Mouse (Mus musculus): ENCODE data around the gene Fam53b.

The Fam53b gene

DNA sequence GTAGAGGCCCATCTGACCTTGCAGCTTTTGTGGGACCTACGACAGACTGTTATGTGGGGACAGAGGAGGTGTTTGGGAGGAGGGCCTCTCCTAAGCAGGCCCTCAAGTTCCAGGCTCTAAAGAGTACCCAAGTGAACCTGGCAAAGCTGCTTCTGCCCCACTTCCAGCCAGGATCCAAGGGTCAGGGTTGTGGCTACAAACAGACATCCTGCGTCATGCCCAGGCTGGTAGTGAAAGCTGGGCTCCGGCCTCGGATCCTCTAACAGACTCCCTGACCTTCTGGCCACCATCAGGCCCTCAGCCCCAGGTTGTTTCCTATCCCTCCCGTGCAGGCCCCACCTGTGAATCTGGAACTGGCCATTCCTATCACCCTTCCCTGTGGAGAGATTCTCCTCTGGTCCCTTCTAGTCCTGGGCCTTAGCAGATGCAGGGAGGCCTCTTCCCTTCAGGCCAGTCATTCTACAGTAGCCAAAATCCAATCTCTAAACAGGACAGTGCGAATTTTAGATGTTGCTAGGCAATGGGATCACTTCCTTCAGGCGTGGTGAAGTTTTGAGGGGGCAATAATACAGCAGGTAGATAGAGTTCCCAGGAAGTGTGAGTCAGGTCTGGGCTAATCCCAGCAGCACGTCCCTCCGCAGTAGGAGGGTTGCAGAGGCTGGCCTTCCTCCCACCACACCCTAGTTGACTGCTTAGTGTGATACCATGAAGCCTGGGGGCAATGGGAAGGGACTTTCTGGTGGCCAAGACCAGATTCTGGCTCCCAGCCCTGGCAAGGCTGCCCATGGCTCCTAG is 110.0 kb downstream of the Fam53b start:
- DNase-seq: no peak

DNA sequence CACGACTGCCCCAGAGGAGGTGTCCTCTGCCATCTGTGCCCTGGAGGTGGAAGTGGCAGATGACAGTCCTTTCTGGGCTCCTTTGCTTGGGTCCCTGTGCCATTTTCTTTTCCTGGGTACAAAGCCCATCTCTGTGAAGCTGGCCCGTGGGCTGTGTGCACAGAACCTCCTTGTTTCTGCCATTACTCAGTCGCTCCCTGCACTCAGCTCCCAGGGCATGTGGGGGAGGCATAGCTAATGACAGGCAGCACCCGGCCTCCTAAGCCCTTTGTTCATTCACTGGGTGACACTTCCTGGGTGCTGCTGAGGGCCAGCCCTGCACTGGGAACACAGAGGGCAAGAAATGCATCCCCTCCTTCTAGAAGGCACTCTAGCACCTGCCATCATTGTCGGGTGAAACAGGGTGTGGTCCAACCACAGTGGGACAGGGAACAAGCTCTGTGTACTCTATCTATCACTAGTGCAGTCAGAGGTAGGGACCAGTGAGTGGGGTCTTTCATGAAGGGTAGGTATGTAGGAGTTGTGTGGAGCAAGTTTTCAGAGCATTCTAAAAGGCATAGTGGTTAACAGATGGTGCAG is 111.1 kb downstream of the Fam53b start:
- no peak for DNase-seq

DNA sequence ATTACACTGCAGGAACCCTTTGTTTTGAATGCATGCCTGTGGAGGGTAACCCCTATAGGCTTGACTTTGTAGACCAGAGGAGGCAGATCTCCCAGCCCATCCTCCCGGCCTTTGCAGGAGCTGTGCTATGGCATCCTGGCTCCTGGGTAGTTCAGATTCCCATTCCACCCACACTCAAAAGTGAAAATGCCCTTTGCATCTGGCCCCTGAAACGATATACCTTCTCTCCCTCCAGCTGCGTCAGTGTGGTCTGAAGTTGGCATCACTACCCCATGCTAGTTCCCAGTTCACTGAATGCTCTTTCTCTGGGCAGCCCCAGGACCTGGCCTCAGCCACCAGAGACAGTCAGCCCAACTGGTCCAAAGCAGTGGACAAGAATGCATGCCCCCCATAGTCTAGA is 111.7 kb downstream of the Fam53b start:
- DNase-seq: no peak

DNA sequence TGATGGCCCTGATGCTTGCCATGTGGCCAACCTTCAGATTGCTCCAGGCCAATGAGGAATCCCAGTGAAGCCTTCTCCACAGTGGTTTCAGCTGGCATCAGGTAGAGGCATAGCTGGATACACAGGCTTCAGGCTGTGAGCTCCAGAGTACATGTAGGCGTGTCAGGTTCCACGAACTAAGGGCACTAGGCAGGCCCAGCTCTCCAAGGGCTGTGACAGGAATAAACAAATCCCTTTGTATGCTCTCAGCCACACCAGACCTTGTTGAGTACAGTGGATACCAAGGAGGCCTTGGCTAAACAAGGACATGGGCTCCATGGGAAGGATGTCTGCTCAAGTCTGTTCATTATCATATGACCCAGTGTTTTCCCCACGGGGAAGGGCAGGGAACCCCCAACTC is 112.3 kb downstream of the Fam53b start:
- no peak for DNase-seq

DNA sequence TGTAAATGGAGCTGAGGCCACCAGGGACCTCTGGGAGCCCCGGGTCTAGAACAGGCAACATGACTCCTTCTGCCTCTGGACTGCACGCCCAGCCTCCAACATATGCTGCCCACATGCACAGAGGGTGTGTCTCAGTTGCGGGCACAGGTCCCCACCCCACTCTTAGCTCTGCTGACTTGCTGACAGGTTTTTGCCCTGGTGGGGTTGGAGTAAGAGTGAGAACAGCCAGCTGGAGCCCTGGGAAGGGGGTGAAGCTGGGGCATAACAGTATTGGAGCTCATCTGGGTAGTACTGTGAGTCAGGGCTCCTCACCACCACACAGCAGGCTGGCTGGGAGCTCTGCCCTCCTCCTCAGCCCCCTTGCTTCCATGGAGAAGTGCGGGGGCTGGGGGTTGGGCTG is 113.6 kb downstream of the Fam53b start:
- no peak for DNase-seq

GRCm38 (mm10) chr7:132699639-132700038 is 114.0 kb downstream of the Fam53b start:
- DNase-seq: no peak

DNA sequence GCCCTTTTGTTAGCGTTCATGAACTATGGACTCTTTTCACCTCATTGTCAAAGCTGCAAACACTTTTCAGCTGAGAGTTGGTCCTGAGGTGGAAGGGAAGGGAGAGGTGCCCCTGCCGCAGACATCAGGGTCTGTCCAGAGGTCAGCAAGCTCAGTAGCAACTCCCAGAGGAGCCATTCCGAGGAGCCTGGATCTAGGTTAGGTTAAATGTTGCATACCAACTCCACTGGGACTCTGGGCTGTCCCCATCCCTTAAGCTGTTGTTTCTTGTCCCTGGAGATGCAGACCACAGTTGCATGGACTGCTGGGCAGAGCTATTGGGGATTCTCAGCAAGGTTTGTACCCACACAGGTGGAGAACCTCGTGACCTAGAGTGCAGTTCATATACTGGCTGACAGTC is 114.5 kb downstream of the Fam53b start:
- DNase-seq: no peak

DNA sequence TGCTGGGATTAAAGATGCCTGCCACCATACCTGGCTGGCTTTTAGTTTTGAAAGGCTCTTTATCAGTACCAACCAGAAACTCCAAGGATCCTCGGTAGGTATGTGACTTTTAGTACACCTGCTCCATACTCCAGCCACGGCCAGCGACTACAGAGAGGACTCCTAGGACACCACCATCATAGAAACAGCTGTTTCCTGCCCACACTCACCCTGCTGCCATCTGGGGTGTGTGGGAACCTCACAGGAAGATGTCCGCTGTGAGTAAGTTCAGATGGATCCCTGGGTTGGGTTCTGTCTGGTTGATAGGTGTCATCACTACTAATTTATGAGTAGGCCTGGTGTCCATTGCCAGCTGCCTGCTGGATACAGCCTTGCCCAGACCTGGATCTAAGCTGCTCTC is 114.9 kb downstream of the Fam53b start:
- DNase-seq: no peak

- no peak for DNase-seq
Measured at GRCm38 (mm10) chr7:132697258-132697796, 116.4 kb downstream of the Fam53b start.

DNA sequence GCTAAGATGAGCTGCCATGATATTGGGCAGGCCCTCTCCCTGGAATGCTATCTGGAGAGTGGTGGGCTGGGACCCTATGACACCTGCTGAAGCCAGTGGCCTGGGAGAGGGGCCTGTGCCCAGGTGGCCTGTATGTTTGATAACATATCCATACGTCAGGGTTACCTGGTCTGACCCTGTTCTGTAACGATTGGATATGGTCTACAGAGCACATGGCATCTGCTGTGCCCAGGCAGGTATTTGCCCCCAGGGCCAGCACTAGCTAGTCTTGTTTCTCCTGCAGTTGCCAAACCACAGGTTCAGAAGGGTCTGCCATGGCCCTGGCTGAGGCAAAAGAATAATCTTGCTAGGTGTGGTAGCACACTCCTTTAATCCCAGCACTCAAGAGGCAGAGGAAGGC is 120.1 kb downstream of the Fam53b start:
- DNase-seq: peak; percentile 73

DNA sequence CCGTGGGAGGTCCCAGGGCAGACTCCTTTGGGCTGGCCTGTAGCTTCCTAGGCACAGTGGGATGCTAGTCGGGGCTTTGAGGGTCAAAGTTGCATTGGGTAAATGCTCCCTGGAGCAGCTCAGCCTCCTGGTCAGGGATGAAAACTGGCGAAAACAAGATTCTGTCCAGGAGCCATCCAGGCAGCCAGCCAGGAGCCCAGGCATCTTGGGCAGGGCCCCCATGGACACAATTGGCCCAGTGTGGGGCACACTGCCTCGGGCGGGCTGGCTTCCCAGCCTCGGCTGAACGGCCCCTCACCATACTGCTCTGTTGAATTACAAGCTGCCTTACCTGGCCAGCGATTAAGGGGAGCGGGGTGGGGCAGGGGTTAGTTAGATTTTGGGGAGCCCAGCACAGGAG is 121.0 kb downstream of the Fam53b start:
- DNase-seq: peak; percentile 79

GRCm38 (mm10) chr7:132690716-132691472 is 122.8 kb downstream of the Fam53b start:
- DNase-seq: no peak

DNA sequence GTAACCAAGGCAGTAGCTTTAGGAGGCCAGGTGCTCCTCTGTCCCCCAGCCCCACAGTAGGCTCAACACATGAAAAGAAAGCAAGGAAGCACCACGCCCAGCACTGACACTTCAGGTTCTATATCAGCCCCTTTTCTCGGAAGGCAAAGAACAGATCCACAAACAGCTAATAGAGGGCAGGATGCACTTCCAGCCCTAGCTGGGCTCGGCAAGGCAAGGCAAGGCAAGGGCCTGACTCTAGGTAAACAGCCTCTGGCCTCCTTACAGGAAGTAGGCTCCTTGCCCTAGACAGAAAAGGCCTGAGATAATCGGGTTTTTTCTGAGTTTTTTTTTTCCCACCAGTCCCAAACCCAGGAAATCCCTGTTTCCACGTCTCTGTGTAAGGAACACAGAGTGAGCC is 124.0 kb downstream of the Fam53b start:
- DNase-seq: no peak

GRCm38 (mm10) chr7:132688721-132689120 is 125.0 kb downstream of the Fam53b start:
- DNase-seq: no peak

- DNase-seq: peak; percentile 55
Measured at GRCm38 (mm10) chr7:132687897-132688296, 125.8 kb downstream of the Fam53b start.

GRCm38 (mm10) chr7:132686515-132686914 is 127.2 kb downstream of the Fam53b start:
- DNase-seq: no peak

DNA sequence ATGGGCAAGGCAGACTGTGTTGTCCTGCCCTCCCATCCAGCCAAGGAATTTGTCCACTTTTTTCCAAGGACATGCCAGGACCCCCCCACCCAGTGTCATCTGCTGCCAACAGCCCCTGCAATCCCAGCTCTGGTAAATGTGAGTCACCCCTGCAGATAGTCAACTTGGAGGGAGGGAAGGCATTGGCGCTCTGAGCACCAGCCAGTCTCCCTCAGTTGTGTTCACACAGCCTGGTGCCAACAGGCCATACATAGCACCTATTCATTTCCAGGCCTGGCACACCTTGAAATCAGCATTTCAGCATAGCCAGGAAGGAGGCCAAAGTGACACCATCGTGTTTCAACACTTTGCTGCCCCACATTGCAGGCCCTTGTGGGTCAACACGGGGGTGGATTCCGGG is 129.8 kb downstream of the Fam53b start:
- DNase-seq: no peak

- DNase-seq: no peak
Measured at GRCm38 (mm10) chr7:132682901-132683300, 130.8 kb downstream of the Fam53b start.

DNA sequence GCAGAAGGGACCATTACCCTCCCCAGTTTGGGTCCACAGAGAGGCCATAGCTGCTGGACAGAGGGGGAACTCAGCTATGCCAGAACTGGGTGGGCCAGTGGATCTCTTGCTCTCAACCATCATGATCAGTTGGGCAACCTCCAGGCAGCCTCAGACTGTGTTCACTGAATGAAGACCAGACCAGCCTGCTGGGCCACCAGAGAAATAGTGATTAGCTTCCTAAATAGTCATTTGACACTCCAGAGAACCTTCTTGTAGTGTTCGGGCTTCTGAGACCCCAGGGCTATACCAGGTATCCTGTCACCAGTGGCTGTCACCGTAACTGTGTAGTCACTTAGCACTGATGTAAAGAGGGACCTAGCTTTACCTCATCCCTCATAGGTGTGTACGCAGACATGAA is 131.3 kb downstream of the Fam53b start:
- no peak for DNase-seq

GRCm38 (mm10) chr7:132681831-132682230 is 131.9 kb downstream of the Fam53b start:
- DNase-seq: no peak

DNA sequence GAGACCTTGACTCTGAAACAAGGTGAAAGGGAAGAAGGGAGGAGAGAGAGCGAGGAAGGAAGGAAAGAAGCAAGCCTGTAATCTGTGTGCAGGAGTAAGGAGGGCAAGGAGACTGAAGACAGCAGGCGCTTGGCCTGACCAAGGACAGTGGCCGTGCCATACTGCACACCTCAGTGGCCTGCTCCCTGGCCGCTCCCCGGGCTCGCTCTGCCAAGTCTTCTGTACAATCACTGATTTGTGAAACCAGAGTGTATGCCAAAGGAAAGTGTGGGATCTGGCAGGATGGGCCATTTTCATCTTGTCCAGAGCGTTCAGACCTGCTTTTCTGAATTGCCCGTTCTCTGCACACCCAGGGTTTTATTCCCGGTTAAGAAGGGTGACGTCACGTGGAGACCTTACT is 132.4 kb downstream of the Fam53b start:
- DNase-seq: no peak

- DNase-seq: no peak
Measured at GRCm38 (mm10) chr7:132679549-132679948, 134.1 kb downstream of the Fam53b start.

DNA sequence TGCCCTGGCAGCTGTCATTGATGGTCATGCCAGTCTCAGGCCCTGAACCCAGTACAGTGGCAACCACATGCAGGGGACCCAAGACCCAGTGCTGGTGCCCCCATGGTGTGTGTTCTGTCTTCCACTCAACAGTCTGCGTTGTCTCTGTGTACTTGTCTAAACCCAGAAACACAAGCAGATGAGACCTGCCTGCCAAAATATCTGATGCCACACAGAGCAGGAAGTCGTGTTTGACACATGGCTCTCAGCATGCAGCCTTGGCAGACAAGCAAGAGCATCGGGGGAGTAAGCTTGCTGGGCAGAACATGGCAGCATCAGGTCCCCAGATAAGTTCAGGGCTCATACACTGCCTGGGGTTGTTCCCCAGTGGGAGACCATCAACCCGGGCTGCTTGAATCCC is 134.6 kb downstream of the Fam53b start:
- no peak for DNase-seq

GRCm38 (mm10) chr7:132675922-132676321 is 137.8 kb downstream of the Fam53b start:
- no peak for DNase-seq
